Mouse (Mus musculus) kidney, embryonic 16.5 days (tissue): ENCODE results near the gene 1810055G02Rik. TPM values are rescaled to one million over a fixed set of nuclear protein-coding genes. Genes with fewer than 3 reads are reported as not detected.

Source experiments
- ATAC-seq: fragments of 200-750 bp; cut with Nextera tagmentation; 2 replicates; pipeline ENCODE4 v1.8.0; 2017; ENCODE audit warnings: moderate TSS enrichment; ENCODE audit not compliant: low FRiP score, low TSS enrichment
- H3K27ac ChIP-seq: fragments of 300-500 bp; sonication (generic); 2 replicates; pipeline ENCODE4 v1.5.1; 2014; ENCODE audit warnings: low read length
- H3K27me3 ChIP-seq: fragments of 300-500 bp; sonication (generic); 2 replicates; pipeline ENCODE4 v1.6.1; 2014; ENCODE audit warnings: low read length, control low read depth, mixed read lengths; ENCODE audit not compliant: insufficient read depth
- H3K36me3 ChIP-seq: fragments of 300-500 bp; sonication (generic); 2 replicates; pipeline ENCODE4 v1.6.1; 2014; ENCODE audit warnings: low read length, control low read depth, mixed read lengths; ENCODE audit not compliant: insufficient read depth
- H3K4me1 ChIP-seq: fragments of 300-500 bp; sonication (generic); 2 replicates; pipeline ENCODE4 v1.6.1; 2014; ENCODE audit warnings: low read length, control low read depth, mixed read lengths; ENCODE audit not compliant: insufficient read depth
- H3K4me2 ChIP-seq: fragments of 300-500 bp; sonication (generic); replicated peaks from 2 replicates; pipeline ENCODE4 v1.6.1; 2014; ENCODE audit warnings: low read depth, low read length
- H3K4me3 ChIP-seq: fragments of 300-500 bp; sonication (generic); 2 replicates; pipeline ENCODE4 v1.5.1; 2014; ENCODE audit warnings: mild to moderate bottlenecking, low read length
- H3K9ac ChIP-seq: fragments of 300-500 bp; sonication (generic); replicated peaks from 2 replicates; pipeline ENCODE4 v1.6.1; 2014; ENCODE audit warnings: low read length
- H3K9me3 ChIP-seq: fragments of 300-500 bp; sonication (generic); 2 replicates; pipeline ENCODE4 v1.6.1; 2016; ENCODE audit warnings: low read length, control low read depth
- WGBS: fragments of 180-500 bp; shearing (Covaris S2); extraction: QIAGEN DNeasy Blood & Tissue Kit; methylation state at CpG from one replicate; pipeline ENCODE4 v1.1.7; 2014; 5-methylcytosine and 5-hydroxymethylcytosine counted together
- polyA plus RNA-seq: library from polyadenylated mRNA; unstranded; fragments of >200 nt; fragmentation: Nextera tagmentation; extraction: Ambion mirVana; gene quantifications from 2 replicates; pipeline ENCODE4 v1.2.1, GENCODE M21; 2015

The 1810055G02Rik gene
- polyA plus RNA-seq, 1 experiment from 2014 or later: 46.1 TPM

DNA sequence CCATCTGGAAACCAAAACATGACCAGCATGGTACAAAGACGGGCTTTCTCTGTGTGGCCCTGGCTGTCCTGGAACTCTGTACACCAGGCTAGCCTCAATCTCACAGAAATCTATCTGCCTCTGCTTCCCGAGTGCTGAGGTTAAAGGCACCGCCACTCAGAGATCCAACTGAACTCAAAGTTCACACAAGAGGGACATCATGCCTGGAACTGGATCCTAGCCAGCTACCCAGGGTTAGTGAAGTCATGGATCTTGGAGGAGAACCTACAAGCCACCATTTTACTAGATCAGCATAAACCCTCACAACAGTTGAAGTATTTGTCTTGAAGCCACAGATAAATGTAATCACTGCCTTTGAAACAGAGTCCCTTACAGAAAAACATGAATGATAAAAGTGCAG, 27.9 kb downstream of the 1810055G02Rik start:
- Histone ChIP-seq H3K9ac (no peak overlapping the region), H3K4me2 (no peak overlapping the region), H3K4me1 (no peaks in the 10 kb centered on the region), H3K36me3 (no peaks in the 10 kb centered on the region), H3K27me3 (no peaks in the 10 kb centered on the region), H3K27ac (no peak overlapping the region), H3K9me3 (no peaks in the 10 kb centered on the region), H3K4me3 (no peak overlapping the region)
- no peak for ATAC-seq
- 87% methylated on average over 3 of the region's 3 CpGs for WGBS

DNA sequence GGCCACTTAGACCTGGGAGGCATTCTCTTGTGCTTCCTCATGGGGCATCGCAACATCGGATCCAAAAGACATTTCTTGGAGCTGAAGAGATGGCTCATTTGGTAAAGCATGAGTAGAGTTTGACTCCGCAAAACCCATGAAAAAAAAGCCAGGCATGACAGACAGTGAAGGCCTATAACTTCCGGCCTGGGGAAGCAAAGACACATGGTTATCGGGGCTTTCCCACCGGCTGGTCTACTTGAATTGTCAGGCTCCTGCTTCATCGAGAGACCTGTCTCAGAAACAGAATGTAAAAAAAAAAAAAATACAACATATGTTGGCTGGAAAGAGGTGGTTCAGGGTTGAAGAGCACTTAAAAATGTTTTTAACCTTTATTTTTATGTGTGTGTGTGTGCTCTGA, 31.6 kb downstream of the 1810055G02Rik start:
- Histone ChIP-seq H3K4me1 (no peaks in the 10 kb centered on the region), H3K36me3 (no peaks in the 10 kb centered on the region), H3K9ac (no peak overlapping the region), H3K27me3 (no peaks in the 10 kb centered on the region), H3K9me3 (no peaks in the 10 kb centered on the region), H3K27ac (no peak overlapping the region), H3K4me3 (no peak overlapping the region), H3K4me2 (no peak overlapping the region)
- no peak for ATAC-seq
- WGBS: 87% methylated on average over 7 of the region's 7 CpGs

DNA sequence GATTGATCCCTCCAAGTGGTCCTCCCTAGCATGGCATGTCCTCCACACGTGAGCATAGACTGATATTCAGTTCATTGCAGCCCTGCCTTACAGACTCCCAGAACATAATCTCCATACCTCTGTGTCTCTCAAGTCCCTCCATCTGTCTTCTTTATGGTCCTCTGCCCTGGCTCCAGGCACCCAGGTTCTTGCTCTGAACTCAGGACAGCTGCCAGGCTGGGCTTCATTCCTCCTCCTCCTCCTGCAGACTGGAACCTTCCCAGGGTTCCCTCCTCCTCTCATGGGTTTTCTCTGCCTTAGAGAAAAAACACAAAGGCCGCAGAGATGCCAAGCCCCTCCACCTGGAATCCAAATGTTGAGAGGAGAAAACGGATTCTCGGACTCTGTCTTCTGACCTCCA, 34.6 kb downstream of the 1810055G02Rik start:
- no peaks in the 10 kb centered on the region for H3K36me3 ChIP-seq
- no peak overlapping the region for H3K4me2 ChIP-seq

DNA sequence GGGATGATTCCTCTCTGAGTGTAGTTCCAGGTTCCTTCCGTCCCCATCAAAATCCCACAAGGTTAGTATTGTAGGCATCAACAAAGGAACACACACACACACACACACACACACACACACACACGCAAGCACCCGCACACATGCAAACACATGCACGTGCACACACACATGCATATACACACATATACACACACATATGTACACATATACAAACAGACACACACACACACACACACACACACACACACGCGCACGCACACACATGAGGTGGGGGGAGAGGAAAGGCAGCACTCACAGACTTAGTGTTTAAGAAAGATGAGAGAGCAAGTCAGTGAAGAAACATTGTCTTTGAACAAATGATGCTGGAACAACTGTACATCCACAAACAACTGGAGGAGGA, 35.3 kb downstream of the 1810055G02Rik start:
- Histone ChIP-seq H3K9me3 (0 out of 2 replicates have a peak, but pooled peaks cover under 1% of the 10 kb centered on the region), H3K4me3 (no peak overlapping the region), H3K9ac (no peak overlapping the region), H3K4me2 (no peak overlapping the region), H3K36me3 (no peaks in the 10 kb centered on the region), H3K27ac (no peak overlapping the region), H3K4me1 (no peaks in the 10 kb centered on the region), H3K27me3 (no peaks in the 10 kb centered on the region)
- ATAC-seq: no peak
- 86% methylated on average over 7 of the region's 7 CpGs for WGBS

More for the DNA sequence above, 34.6 kb downstream of the 1810055G02Rik start:
- ATAC-seq: no peak
- Histone ChIP-seq H3K27me3 (no peaks in the 10 kb centered on the region), H3K4me1 (no peaks in the 10 kb centered on the region), H3K4me3 (no peak overlapping the region), H3K9ac (no peak overlapping the region), H3K9me3 (no peaks in the 10 kb centered on the region), H3K27ac (no peak overlapping the region)
- WGBS: 37% methylated on average over 4 of the region's 4 CpGs

DNA sequence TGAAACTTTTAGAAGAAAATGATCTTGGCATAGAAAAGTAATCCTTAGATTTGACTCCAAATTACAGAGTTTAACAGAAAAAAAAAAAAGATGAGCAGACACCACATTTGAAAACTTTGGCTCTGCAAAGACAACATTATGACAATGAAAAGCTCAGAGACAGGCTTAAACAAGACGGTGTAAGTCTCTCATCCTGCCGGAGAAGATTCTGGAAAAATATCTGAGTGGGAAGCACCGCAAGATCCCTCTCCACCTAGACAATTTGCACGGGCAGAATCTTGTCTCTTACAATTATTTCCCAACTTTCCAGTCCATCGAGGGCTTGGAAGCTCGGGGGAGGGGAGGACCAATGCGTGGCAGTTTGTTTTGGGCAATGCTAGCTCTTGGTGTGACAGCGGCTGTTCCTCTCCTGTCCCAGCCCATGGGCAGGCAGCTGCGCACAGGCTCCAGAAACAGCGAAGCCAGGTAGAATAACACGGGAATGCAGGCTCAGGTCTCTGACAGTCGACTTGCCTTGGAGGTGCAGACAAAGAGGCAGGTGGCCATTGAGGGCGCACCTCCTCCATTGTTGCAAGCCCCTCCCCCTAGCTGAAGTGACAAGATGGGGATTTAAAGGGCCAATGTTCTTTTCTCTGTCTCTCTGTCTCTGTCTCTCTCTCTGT, 35.9 kb downstream of the 1810055G02Rik start:
- peak; percentile 65; the same call in 1 of the 2 replicates for ATAC-seq
- peak overlapping the region; percentile 79 for H3K27ac ChIP-seq

DNA sequence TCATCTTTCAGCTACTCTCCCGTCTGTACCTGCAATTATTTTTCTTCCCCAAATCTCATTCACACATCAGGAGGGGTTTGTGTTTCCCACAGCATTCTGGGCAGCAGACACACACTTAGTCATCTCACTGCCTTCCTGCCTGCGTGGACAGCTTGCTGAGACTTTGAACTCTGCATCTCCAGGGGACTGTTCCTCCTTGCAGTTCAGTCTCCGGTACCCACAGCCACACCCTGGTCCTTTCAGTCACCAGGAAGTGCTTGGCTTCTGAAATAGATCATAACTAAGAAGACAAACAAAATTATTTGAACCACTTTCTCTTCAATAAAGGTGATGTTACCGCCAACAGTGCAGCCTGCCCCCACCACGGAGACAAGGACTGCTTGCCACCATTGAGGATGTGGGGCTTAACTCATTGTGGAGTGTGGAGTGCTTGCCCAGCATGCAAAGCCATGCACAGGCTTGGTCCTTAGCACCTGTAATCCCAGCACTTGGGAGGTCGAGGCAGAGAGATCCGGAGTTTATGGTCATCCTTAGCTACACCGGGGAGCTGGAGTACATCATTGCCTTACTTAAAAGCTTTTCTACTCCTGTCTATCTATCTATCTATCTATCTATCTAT, 44.6 kb downstream of the 1810055G02Rik start:
- Histone ChIP-seq H3K27ac (no peak overlapping the region), H3K27me3 (no peaks in the 10 kb centered on the region), H3K36me3 (no peaks in the 10 kb centered on the region), H3K4me2 (no peak overlapping the region), H3K9me3 (0 out of 2 replicates have a peak, but pooled peaks cover 2% of the 10 kb centered on the region), H3K4me1 (no peaks in the 10 kb centered on the region), H3K9ac (no peak overlapping the region), H3K4me3 (no peak overlapping the region)
- WGBS: 43% methylated on average over 8 of the region's 8 CpGs
- no peak for ATAC-seq

More for the DNA sequence above, 35.9 kb downstream of the 1810055G02Rik start:
- H3K9me3 ChIP-seq: 0 out of 2 replicates have a peak, but pooled peaks cover 2% of the 10 kb centered on the region
- peak overlapping the region; percentile 55 for H3K4me3 ChIP-seq
- no peaks in the 10 kb centered on the region for H3K27me3 ChIP-seq
- H3K9ac ChIP-seq: peak overlapping the region; percentile 71
- H3K36me3 ChIP-seq: no peaks in the 10 kb centered on the region
- H3K4me2 ChIP-seq: peak overlapping the region; percentile 55
- H3K4me1 ChIP-seq: no peaks in the 10 kb centered on the region
- 1% methylated on average over 13 of the region's 13 CpGs for WGBS

DNA sequence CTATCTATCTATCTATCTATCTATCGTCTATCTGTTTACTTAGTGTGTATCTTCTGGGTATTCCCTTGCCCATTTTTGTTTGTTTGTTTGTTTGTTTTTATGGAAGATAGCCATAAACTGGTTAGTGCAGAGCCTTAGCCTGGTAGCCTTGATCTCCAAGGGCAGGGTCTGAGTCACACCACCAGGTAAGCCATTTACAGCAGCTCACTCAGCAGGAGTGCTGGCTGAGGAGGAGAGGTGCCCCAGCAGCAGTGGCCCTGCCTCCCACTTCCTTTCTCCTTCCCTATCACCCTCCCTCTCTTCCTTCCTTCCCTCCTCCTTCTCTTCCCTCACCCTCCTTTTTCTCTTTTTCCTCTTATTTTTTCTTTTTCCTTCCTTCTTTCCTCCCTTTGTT, 45.1 kb downstream of the 1810055G02Rik start:
- Histone ChIP-seq H3K4me2 (no peak overlapping the region), H3K9me3 (0 out of 2 replicates have a peak, but pooled peaks cover 2% of the 10 kb centered on the region), H3K4me1 (no peaks in the 10 kb centered on the region), H3K27ac (no peak overlapping the region), H3K4me3 (no peak overlapping the region), H3K36me3 (no peaks in the 10 kb centered on the region), H3K9ac (no peak overlapping the region), H3K27me3 (no peaks in the 10 kb centered on the region)
- no peak for ATAC-seq
- 73% methylated on average over 1 of the region's 1 CpGs for WGBS

DNA sequence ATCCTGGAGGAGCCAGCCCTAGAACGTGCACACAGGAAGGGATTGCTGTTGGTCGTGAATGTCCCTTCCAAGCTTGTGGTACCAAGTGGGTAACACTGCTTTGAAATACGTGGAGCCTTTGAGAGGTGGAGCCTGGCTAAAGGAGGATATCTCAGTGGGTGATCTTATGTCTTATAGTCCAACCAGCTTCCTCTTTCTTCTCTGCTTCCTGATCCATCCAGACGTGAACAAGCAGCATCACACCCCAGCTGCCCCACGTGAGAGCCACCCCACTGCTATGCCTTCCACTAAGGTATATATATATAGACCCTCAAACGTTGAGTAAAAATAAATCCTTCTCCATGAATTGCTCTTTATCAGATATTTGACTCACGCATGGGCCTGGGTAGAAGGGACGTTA, 45.6 kb downstream of the 1810055G02Rik start:
- WGBS: 42% methylated on average over 8 of the region's 8 CpGs
- Histone ChIP-seq H3K4me2 (no peak overlapping the region), H3K4me3 (no peak overlapping the region), H3K27ac (no peak overlapping the region), H3K36me3 (no peaks in the 10 kb centered on the region), H3K27me3 (no peaks in the 10 kb centered on the region), H3K9me3 (no peaks in the 10 kb centered on the region), H3K4me1 (no peaks in the 10 kb centered on the region), H3K9ac (no peak overlapping the region)
- no peak for ATAC-seq

DNA sequence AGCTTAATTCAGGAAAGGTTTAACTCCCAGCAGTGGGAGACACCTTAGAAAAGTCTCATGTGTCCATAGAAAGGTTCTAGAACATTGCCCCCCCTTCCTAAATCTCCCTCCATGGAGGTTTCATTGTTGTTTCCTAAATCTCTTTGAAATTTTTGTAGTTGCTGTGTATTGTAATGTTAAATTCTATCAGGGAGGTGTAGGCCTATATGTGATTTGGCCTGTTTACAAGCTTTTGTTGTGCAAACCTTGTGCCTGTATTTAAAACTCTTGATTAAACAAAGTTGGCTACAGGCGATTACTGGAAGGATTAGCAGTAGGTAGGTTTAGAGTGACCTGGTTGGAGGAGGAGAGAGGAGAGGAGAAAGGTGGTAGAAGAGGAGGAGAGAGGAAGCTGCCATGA, 49.8 kb downstream of the 1810055G02Rik start:
- Histone ChIP-seq H3K27ac (no peak overlapping the region), H3K9me3 (no peaks in the 10 kb centered on the region), H3K36me3 (no peaks in the 10 kb centered on the region), H3K4me1 (no peaks in the 10 kb centered on the region), H3K27me3 (no peaks in the 10 kb centered on the region), H3K9ac (no peak overlapping the region), H3K4me2 (no peak overlapping the region), H3K4me3 (no peak overlapping the region)
- no peak for ATAC-seq
- WGBS: 62% methylated on average over 1 of the region's 1 CpGs

DNA sequence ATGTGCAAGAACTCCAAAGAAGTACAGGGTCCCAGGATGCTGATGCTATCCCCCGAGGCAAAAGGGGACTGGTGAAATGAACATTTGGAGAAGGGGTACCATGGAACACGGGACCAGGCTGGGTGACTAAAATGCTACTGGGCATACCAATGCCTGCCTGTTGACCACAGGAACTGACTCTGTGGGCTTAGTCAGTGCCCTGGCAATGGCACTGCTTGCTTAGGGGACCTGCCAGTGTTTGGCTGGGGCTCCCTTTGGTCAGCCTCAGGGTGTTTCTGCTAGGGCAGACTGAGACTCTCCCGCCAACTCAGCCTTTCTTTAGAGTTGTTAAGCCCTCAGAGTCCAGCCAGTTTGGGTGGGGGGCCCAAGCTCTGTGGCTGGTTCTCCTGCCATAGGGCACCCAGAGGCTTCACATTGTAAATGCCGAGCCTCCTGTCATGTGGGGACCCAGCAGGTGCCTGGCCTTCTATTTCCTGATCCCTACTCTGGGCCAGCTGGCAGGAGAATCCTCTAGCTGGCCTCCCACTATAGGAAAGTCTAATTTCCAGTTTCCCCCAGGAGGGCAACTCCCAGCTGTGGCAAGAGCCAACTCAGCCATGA, 57.2 kb downstream of the 1810055G02Rik start:
- Histone ChIP-seq H3K27me3 (no peaks in the 10 kb centered on the region), H3K27ac (no peak overlapping the region), H3K4me3 (no peak overlapping the region), H3K36me3 (no peaks in the 10 kb centered on the region), H3K4me2 (no peak overlapping the region), H3K9me3 (no peaks in the 10 kb centered on the region), H3K9ac (no peak overlapping the region), H3K4me1 (peaks cover 9% of the 10 kb centered on the region)
- WGBS: 87% methylated on average over 4 of the region's 4 CpGs
- no peak for ATAC-seq
